In the genomic region with DNA sequence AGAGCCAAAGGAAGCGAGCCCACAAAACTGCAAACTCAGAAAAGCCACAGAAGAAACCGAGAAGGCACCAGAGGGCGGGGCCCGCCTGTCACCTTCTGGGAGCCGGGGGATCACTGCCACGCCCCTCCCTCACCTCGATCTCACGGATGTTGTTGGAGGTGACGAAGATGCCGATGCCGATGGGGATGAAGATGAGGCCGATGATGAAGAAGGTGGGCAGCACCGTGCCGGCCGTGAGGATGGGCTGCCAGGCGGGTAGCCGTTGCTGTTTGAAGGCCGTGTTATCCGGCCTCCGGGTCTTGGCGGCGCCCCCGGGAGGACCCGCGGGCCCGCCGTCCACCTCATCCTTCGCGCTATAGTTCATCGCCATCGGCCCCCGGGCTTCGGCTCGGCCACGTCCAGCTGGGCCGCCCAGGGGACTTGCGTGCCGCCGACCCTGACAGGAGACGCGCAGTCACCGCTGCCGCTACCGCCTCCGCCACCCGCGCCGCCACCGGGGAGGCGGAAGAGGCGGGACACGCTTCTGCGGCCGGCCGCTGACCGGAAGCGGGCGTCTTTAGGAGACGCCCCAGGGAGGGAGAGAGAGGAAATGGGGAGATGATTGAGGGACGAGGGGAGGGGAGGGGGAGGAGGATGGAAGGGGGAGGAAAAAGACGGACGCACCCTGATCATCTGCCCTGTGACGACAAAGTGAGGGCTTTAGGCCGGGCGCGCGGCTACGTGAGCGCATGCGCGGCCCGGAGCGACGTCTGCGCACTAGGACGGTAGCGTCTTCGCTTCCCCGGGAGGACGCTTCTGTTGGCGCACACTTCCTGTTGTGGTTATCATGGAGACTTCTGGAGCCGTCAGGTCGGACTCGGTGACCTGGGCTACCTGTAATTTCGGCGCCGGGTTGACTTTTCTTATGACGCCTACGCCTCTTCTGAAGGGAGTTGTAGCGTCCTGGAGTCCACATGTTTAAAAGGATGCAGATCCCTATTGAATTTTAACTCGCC, we compare ENCODE assay signal across 1 mouse cellular context.
TF ChIP-seq lines count a peak whose summit lies in the region.

Gene Tmem30a, minus strand, starts transcription at position 667 of the 995 bp plus-strand sequence.

TF ChIP-seq in MEL, 35 proteins besides CTCF, POLR2A, EP300 and RAD21 (continued from another document):
- TF ChIP-seq JUND (IDR thresholded peaks at IDR 0.05; ENCODE audit: low read depth, low read length) (no peak), ETS1 (IDR thresholded peaks at IDR 0.05; ENCODE audit: low read depth, low read length) (peak; percentile 31; the same call in 1 of the 2 replicates), MYB (IDR thresholded peaks at IDR 0.05; ENCODE audit: low read depth, low read length) (peak; percentile 45; the same call in 1 of the 2 replicates), MXI1 (IDR thresholded peaks at IDR 0.05; ENCODE audit: low read depth, low read length) (0 out of 2 replicates have a peak, but pooled peaks have one; percentile 14), MYC (IDR thresholded peaks at IDR 0.05; ENCODE audit: low read depth, low read length) (no peak), SMC3 (IDR thresholded peaks at IDR 0.05; ENCODE audit: low read depth, low read length) (no peak), POLR2AphosphoS2 (IDR thresholded peaks at IDR 0.05; ENCODE audit: low read length) (peak; percentile 86; the same call in 1 of the 2 replicates), ZMIZ1 (IDR thresholded peaks at IDR 0.05; ENCODE audit: low read depth, low read length) (peak; percentile 91; the same call in 1 of the 2 replicates), CHD2 (IDR thresholded peaks at IDR 0.05; ENCODE audit: low read length) (no peak), TAL1 (IDR thresholded peaks at IDR 0.05; ENCODE audit: low read length) (no peak), BHLHE40 (IDR thresholded peaks at IDR 0.05; ENCODE audit: borderline replicate concordance, low read depth, low read length) (no peak), MEF2A (IDR thresholded peaks at IDR 0.05; ENCODE audit: extremely low read depth, insufficient replicate concordance, low read depth, low read length, poor library complexity, severe bottlenecking) (no peak), USF2 (IDR thresholded peaks at IDR 0.05; ENCODE audit: borderline replicate concordance in 1 of 2, insufficient read depth in 1 of 2, low read depth in 1 of 2, low read length in 2 of 2) (no peak), TCF12 (IDR thresholded peaks at IDR 0.05; ENCODE audit: low read depth, low read length) (peak; percentile 68)
TF ChIP-seq in MEL: peak in this region for 19.
